In the genomic region with DNA sequence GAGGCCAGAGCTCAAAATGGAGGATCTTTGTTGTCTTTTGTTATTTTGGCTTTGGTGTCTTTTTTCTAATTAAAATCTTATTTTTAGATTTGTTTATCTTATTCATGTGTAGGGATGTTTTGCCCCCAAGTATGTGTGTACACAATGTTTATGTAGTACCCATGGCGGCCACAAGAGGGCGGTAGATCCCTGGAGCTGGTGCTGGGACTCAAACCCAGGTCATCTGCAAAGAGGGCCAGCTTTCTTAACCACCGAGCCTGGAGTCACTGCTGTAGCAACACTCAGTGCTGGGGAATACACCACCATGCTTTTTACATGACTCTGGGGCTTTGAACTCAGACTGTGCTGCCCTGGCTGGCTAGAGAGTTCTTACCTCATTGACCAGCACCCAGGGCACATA, we compare ENCODE assay signal across 8 mouse cellular contexts. TPM values are rescaled to one million over a fixed set of nuclear protein-coding genes. Genes with fewer than 3 reads are reported as not detected.
DNase-seq lines count a peak whose midpoint lies in the region; ATAC-seq and TF ChIP-seq lines count a peak whose summit lies in the region.

No protein-coding gene starts in this region.

- H3K27me3 ChIP-seq in kidney, postnatal 0 days (ENCODE audit: insufficient read depth, low read length), result no peaks in the 10 kb centered on the region

- H3K4me2 ChIP-seq in kidney, postnatal 0 days (ENCODE audit: low read length), result no peak overlapping the region

- H3K4me3 ChIP-seq in bone marrow macrophage, adult 2 months (ENCODE audit: insufficient read depth, low read length), result no peak overlapping the region
- H3K4me3 ChIP-seq in kidney, postnatal 0 days (replicated peaks; ENCODE audit: low read depth, low read length), result no peak overlapping the region

- no peak for ATAC-seq in kidney, postnatal 0 days (replicated peaks; ENCODE audit: low FRiP score, low read depth)
- ATAC-seq in erythroid progenitor cell, adult 5-6 weeks (replicated peaks; ENCODE audit: low FRiP score, poor library complexity, severe bottlenecking), result no peak

- H3K9me3 ChIP-seq in kidney, postnatal 0 days (replicated peaks; ENCODE audit: low read length), result no peaks in the 10 kb centered on the region

- peaks cover under 1% of the 10 kb centered on the region; the same call in 1 of the 2 replicates for H3K36me3 ChIP-seq in kidney, postnatal 0 days (ENCODE audit: insufficient read depth, low read length)

- 8% methylated on average over 3 of the region's 3 CpGs for WGBS in kidney, postnatal 0 days

- peak; percentile 64 for DNase-seq in heart, postnatal 4 days
- DNase-seq in heart, adult 8-10 months (ENCODE audit: low spot score), result no peak
- peak; percentile 50 to 59 for DNase-seq in CD8-positive naive resting alpha-beta T cell, adult 2 months (ENCODE audit: low read depth in 2 of 2, low spot score in 2 of 2)
- no peak for DNase-seq in kidney, postnatal 0 days (ENCODE audit: low spot score)
- peak; percentile 58 for DNase-seq in retina, postnatal 1 day
- DNase-seq in urinary bladder, adult 18-20 months (ENCODE audit: low spot score in 2 of 2), result no peak

- TF ChIP-seq POLR2A in bone marrow macrophage, adult 2 months (IDR thresholded peaks at IDR 0.05; ENCODE audit: borderline replicate concordance, low read depth, low read length), result no peak

- peak; percentile 79 for TF ChIP-seq CTCF in bone marrow macrophage, adult 2 months (IDR thresholded peaks at IDR 0.05; ENCODE audit: low read depth, low read length)
- peak; percentile 85 for TF ChIP-seq CTCF in kidney, postnatal 0 days (IDR thresholded peaks at IDR 0.05; ENCODE audit: low read depth)

- H3K9ac ChIP-seq in kidney, postnatal 0 days (ENCODE audit: low read depth, low read length), result no peak overlapping the region

- H3K27ac ChIP-seq in bone marrow macrophage, adult 2 months (ENCODE audit: insufficient read depth, low read depth, low read length), result no peak overlapping the region
- no peak overlapping the region for H3K27ac ChIP-seq in kidney, postnatal 0 days

- H3K4me1 ChIP-seq in bone marrow macrophage, adult 2 months (ENCODE audit: control insufficient read depth, insufficient read depth, low read length), result peaks cover 44% of the 10 kb centered on the region
- H3K4me1 ChIP-seq in kidney, postnatal 0 days (replicated peaks; ENCODE audit: insufficient read depth, low read length), result peaks cover 31% of the 10 kb centered on the region

RNA-seq across cellular contexts. Expression of a gene that starts 2.6 kb away (rescaled TPM):
- total RNA-seq in heart, postnatal 4 days (2021), result 10 to 100 TPM; 35.8 to 37.9 TPM
- total RNA-seq in heart, adult 8-10 months (2022), result 10 to 100 TPM; 23.2 to 32.5 (median 27.7) TPM
- polyA plus RNA-seq in bone marrow macrophage, adult 2 months (2012; ENCODE audit: insufficient read depth, insufficient read length, missing spikeins), result 32.4 and 33.7 TPM in 2 replicates
- polyA plus RNA-seq in kidney, postnatal 0 days (2015; fragmentation: Nextera tagmentation; extraction: Ambion mirVana), result 78.2 and 80.3 TPM in 2 replicates
- total RNA-seq in erythroid progenitor cell, adult 5-6 weeks (2015; ENCODE audit: low replicate concordance), result 16.9 and 31.0 TPM in 2 replicates
- total RNA-seq in erythroid progenitor cell, adult 5-6 weeks (2017; ENCODE audit: low replicate concordance), result 5.1 and 30.4 TPM in 2 replicates

RNA-seq across cellular contexts. Expression of a gene that starts 8.9 kb away (rescaled TPM):
- total RNA-seq in heart, postnatal 4 days (2021), result 10 to 100 TPM; 27.3 to 28.7 TPM
- 10 to 100 TPM; 46.3 to 60.7 (median 50.6) TPM for total RNA-seq in heart, adult 8-10 months (2022)
- polyA plus RNA-seq in bone marrow macrophage, adult 2 months (2012; ENCODE audit: insufficient read depth, insufficient read length, missing spikeins), result 7.9 and 9.4 TPM in 2 replicates
- 20.5 and 21.8 TPM in 2 replicates for polyA plus RNA-seq in kidney, postnatal 0 days (2015; fragmentation: Nextera tagmentation; extraction: Ambion mirVana)
- total RNA-seq in erythroid progenitor cell, adult 5-6 weeks (2015; ENCODE audit: low replicate concordance), result 7.1 TPM in 1 of 2 replicates, not detected in the other
- total RNA-seq in erythroid progenitor cell, adult 5-6 weeks (2017; ENCODE audit: low replicate concordance), result 2.2 and 4.9 TPM in 2 replicates

RNA-seq across cellular contexts. Expression of a gene that starts 13.2 kb away (rescaled TPM):
- total RNA-seq in heart, postnatal 4 days (2021), result 10 to 100 TPM; 36.0 to 39.2 TPM
- 10 to 100 TPM; 19.3 to 24.1 (median 22.2) TPM for total RNA-seq in heart, adult 8-10 months (2022)
- 26.9 and 27.5 TPM in 2 replicates for polyA plus RNA-seq in bone marrow macrophage, adult 2 months (2012; ENCODE audit: insufficient read depth, insufficient read length, missing spikeins)
- polyA plus RNA-seq in kidney, postnatal 0 days (2015; fragmentation: Nextera tagmentation; extraction: Ambion mirVana), result 43.8 and 47.2 TPM in 2 replicates
- 3.8 and 5.4 TPM in 2 replicates for total RNA-seq in erythroid progenitor cell, adult 5-6 weeks (2015; ENCODE audit: low replicate concordance)
- 7.3 and 8.0 TPM in 2 replicates for total RNA-seq in erythroid progenitor cell, adult 5-6 weeks (2017; ENCODE audit: low replicate concordance)

RNA-seq across cellular contexts. Expression of a gene that starts 39.8 kb away (rescaled TPM):
- total RNA-seq in heart, postnatal 4 days (2021), result 1 to 10 TPM in 1 of 2 experiments, under 1 TPM in 1; 0.74 to 1.0 TPM
- total RNA-seq in heart, adult 8-10 months (2022), result 1 to 10 TPM; 1.8 to 3.7 (median 2.4) TPM
- not detected in 2 replicates for polyA plus RNA-seq in bone marrow macrophage, adult 2 months (2012; ENCODE audit: insufficient read depth, insufficient read length, missing spikeins)
- polyA plus RNA-seq in kidney, postnatal 0 days (2015; fragmentation: Nextera tagmentation; extraction: Ambion mirVana), result 8.0 and 9.5 TPM in 2 replicates
- total RNA-seq in erythroid progenitor cell, adult 5-6 weeks (2015; ENCODE audit: low replicate concordance), result 0.72 and 0.84 TPM in 2 replicates
- total RNA-seq in erythroid progenitor cell, adult 5-6 weeks (2017; ENCODE audit: low replicate concordance), result not detected in 2 replicates

RNA-seq across cellular contexts. Expression of a gene that starts 41.5 kb away (rescaled TPM):
- 1 to 10 TPM; 8.4 to 8.9 TPM for total RNA-seq in heart, postnatal 4 days (2021)
- total RNA-seq in heart, adult 8-10 months (2022), result 1 to 10 TPM; 6.5 to 8.4 (median 7.1) TPM
- polyA plus RNA-seq in bone marrow macrophage, adult 2 months (2012; ENCODE audit: insufficient read depth, insufficient read length, missing spikeins), result 57.7 and 59.6 TPM in 2 replicates
- polyA plus RNA-seq in kidney, postnatal 0 days (2015; fragmentation: Nextera tagmentation; extraction: Ambion mirVana), result 8.4 and 10.2 TPM in 2 replicates
- total RNA-seq in erythroid progenitor cell, adult 5-6 weeks (2015; ENCODE audit: low replicate concordance), result 13.4 and 14.4 TPM in 2 replicates
- total RNA-seq in erythroid progenitor cell, adult 5-6 weeks (2017; ENCODE audit: low replicate concordance), result 2.7 and 3.0 TPM in 2 replicates

Comparison
In these comparisons a context has a peak if more than half of its experiments do, and no peak if none do; other contexts are left out.
1. DNase-seq: peak in heart, postnatal 4 days (single experiment), CD8-positive naive resting alpha-beta T cell, adult 2 months (2 of 2) and retina, postnatal 1 day (single experiment); none in heart, adult 8-10 months (single experiment), kidney, postnatal 0 days (single experiment) and urinary bladder, adult 18-20 months (0 of 2).